Mouse (Mus musculus): Measurements from ENCODE around the gene Fam126b. TPM values are rescaled to one million over a fixed set of nuclear protein-coding genes. Genes with fewer than 3 reads are reported as not detected.
"Not testable (repeated sequence)": the region's sequence is repeated elsewhere in the genome, so short reads cannot be mapped to it uniquely, and the experiment has no call there.

Fam126b gene
- polyA plus RNA-seq, 1 experiment from 2014 or later = 15.7 TPM

DNA sequence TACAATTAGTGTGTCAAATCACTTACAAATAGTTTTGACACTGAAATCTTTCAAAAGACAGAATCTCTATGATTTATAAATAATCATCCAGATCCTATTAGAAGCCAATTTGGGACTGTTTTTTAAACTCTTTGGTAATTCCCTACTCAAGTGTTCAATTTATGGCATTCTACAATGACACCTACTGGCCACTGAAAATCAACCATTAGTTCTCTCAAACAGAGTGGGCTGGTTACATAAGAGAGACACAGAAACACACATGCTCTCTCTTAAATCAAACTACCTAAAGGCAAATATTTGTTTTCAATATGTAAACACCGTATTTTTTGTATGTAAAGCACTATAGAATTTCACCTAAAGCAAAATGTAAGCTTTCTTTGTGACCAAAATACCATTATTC, 1.9 kb downstream of the Fam126b start:
- H3K4me1 ChIP-seq (replicated peaks; ENCODE audit: control insufficient read depth, insufficient read depth, low read length) = peaks cover 14% of the 10 kb centered on the region
- no peak overlapping the region for H3K27ac ChIP-seq
- ATAC-seq (ENCODE audit: low FRiP score) (no peak), DNase-seq (ENCODE audit: low spot score) (peak; percentile 42)
- no peak overlapping the region for H3K4me2 ChIP-seq (replicated peaks)
- no peaks in the 10 kb centered on the region for H3K9me3 ChIP-seq (ENCODE audit: control insufficient read depth, low read length)
- no peaks in the 10 kb centered on the region for H3K36me3 ChIP-seq (replicated peaks; ENCODE audit: control insufficient read depth, insufficient read depth)
- no peak overlapping the region for H3K9ac ChIP-seq
- WGBS = 85% methylated on average over 1 of the region's 1 CpGs
- H3K27me3 ChIP-seq (ENCODE audit: control insufficient read depth, insufficient read depth, low read length) = no peaks in the 10 kb centered on the region
- H3K4me3 ChIP-seq (replicated peaks; ENCODE audit: low read length) = no peak overlapping the region

- Histone ChIP-seq H3K27ac (no peak overlapping the region), H3K36me3 (replicated peaks; ENCODE audit: control insufficient read depth, insufficient read depth) (no peaks in the 10 kb centered on the region), H3K9me3 (ENCODE audit: control insufficient read depth, low read length) (no peaks in the 10 kb centered on the region), H3K9ac (no peak overlapping the region), H3K27me3 (ENCODE audit: control insufficient read depth, insufficient read depth, low read length) (no peaks in the 10 kb centered on the region), H3K4me2 (replicated peaks) (no peak overlapping the region), H3K4me3 (replicated peaks; ENCODE audit: low read length) (no peak overlapping the region), H3K4me1 (replicated peaks; ENCODE audit: control insufficient read depth, insufficient read depth, low read length) (peaks cover 14% of the 10 kb centered on the region)
- no peak for DNase-seq (ENCODE audit: low spot score)
- 77% methylated on average over 1 of the region's 1 CpGs for WGBS
- ATAC-seq (ENCODE audit: low FRiP score) = no peak
Measured at GRCm38 (mm10) chr1:58582611-58583010, 3.5 kb downstream of the Fam126b start.

DNA sequence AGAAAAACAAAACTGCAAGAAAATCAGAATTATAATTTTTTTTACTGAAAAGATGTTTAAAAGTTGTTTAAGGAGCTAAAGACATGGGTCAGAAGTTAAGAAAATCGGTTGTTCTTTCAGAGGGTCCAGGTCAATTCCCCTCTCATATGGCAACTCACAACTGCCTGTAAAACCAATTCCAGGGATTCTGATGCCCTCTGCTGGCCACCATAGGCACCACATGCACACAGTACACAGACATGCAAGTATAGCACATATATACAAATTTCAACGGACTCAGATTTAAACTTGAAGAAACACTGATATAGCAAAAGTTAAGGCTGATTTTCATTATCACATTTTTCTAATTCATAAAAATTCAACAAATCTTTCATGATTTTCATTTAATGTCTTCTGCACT, 6.9 kb downstream of the Fam126b start:
- no peak overlapping the region for H3K27ac ChIP-seq
- H3K27me3 ChIP-seq (ENCODE audit: control insufficient read depth, insufficient read depth, low read length) = no peaks in the 10 kb centered on the region
- no peak overlapping the region for H3K9ac ChIP-seq
- H3K4me3 ChIP-seq (replicated peaks; ENCODE audit: low read length) = no peak overlapping the region
- no peaks in the 10 kb centered on the region for H3K4me1 ChIP-seq (replicated peaks; ENCODE audit: control insufficient read depth, insufficient read depth, low read length)
- no peaks in the 10 kb centered on the region for H3K9me3 ChIP-seq (ENCODE audit: control insufficient read depth, low read length)
- no peaks in the 10 kb centered on the region for H3K36me3 ChIP-seq (replicated peaks; ENCODE audit: control insufficient read depth, insufficient read depth)
- H3K4me2 ChIP-seq (replicated peaks) = no peak overlapping the region
- ATAC-seq (ENCODE audit: low FRiP score) = no peak
- 90% methylated on average over 2 of the region's 2 CpGs for WGBS
- no peak for DNase-seq (ENCODE audit: low spot score)

- Histone ChIP-seq H3K36me3 (replicated peaks; ENCODE audit: control insufficient read depth, insufficient read depth) (no peaks in the 10 kb centered on the region), H3K4me1 (replicated peaks; ENCODE audit: control insufficient read depth, insufficient read depth, low read length) (no peaks in the 10 kb centered on the region), H3K9ac (no peak overlapping the region), H3K4me2 (replicated peaks) (no peak overlapping the region), H3K4me3 (replicated peaks; ENCODE audit: low read length) (no peak overlapping the region), H3K27me3 (ENCODE audit: control insufficient read depth, insufficient read depth, low read length) (no peaks in the 10 kb centered on the region), H3K9me3 (ENCODE audit: control insufficient read depth, low read length) (no peaks in the 10 kb centered on the region), H3K27ac (no peak overlapping the region)
- WGBS = 43% methylated on average over 4 of the region's 4 CpGs
- ATAC-seq (ENCODE audit: low FRiP score) = no peak
- DNase-seq (ENCODE audit: low spot score) = no peak
Measured at GRCm38 (mm10) chr1:58570437-58570836, 15.7 kb downstream of the Fam126b start.

- no peak overlapping the region for H3K27ac ChIP-seq
- ATAC-seq (ENCODE audit: low FRiP score) (no peak), DNase-seq (ENCODE audit: low spot score) (no peak)
- no peak overlapping the region for H3K9ac ChIP-seq
- no peaks in the 10 kb centered on the region for H3K4me1 ChIP-seq (replicated peaks; ENCODE audit: control insufficient read depth, insufficient read depth, low read length)
- no peaks in the 10 kb centered on the region for H3K36me3 ChIP-seq (replicated peaks; ENCODE audit: control insufficient read depth, insufficient read depth)
- H3K9me3 ChIP-seq (ENCODE audit: control insufficient read depth, low read length) = no peaks in the 10 kb centered on the region
- H3K4me3 ChIP-seq (replicated peaks; ENCODE audit: low read length) = no peak overlapping the region
- H3K4me2 ChIP-seq (replicated peaks) = no peak overlapping the region
- H3K27me3 ChIP-seq (ENCODE audit: control insufficient read depth, insufficient read depth, low read length) = no peaks in the 10 kb centered on the region
Measured at GRCm38 (mm10) chr1:58568456-58569130, 17.5 kb downstream of the Fam126b start.

- ATAC-seq (ENCODE audit: low FRiP score) = no peak
- Histone ChIP-seq H3K27ac (no peak overlapping the region), H3K9ac (no peak overlapping the region), H3K36me3 (replicated peaks; ENCODE audit: control insufficient read depth, insufficient read depth) (no peaks in the 10 kb centered on the region; the same call in 1 of the 2 replicates), H3K27me3 (ENCODE audit: control insufficient read depth, insufficient read depth, low read length) (no peaks in the 10 kb centered on the region), H3K9me3 (ENCODE audit: control insufficient read depth, low read length) (no peaks in the 10 kb centered on the region), H3K4me1 (replicated peaks; ENCODE audit: control insufficient read depth, insufficient read depth, low read length) (no peaks in the 10 kb centered on the region), H3K4me3 (replicated peaks; ENCODE audit: low read length) (no peak overlapping the region), H3K4me2 (replicated peaks) (no peak overlapping the region)
- DNase-seq (ENCODE audit: low spot score) = no peak
Measured at GRCm38 (mm10) chr1:58566621-58567020, 19.5 kb downstream of the Fam126b start.

GRCm38 (mm10) chr1:58564981-58565380, 21.1 kb downstream of the Fam126b start:
- H3K4me1 ChIP-seq (replicated peaks; ENCODE audit: control insufficient read depth, insufficient read depth, low read length) = no peaks in the 10 kb centered on the region
- WGBS = 93% methylated on average over 5 of the region's 5 CpGs
- peaks cover 3% of the 10 kb centered on the region for H3K36me3 ChIP-seq (replicated peaks; ENCODE audit: control insufficient read depth, insufficient read depth)
- no peak overlapping the region for H3K4me2 ChIP-seq (replicated peaks)
- no peak overlapping the region for H3K27ac ChIP-seq
- DNase-seq (ENCODE audit: low spot score) (no peak), ATAC-seq (ENCODE audit: low FRiP score) (no peak)
- H3K27me3 ChIP-seq (ENCODE audit: control insufficient read depth, insufficient read depth, low read length) = no peaks in the 10 kb centered on the region
- no peaks in the 10 kb centered on the region for H3K9me3 ChIP-seq (ENCODE audit: control insufficient read depth, low read length)
- H3K4me3 ChIP-seq (replicated peaks; ENCODE audit: low read length) = no peak overlapping the region
- no peak overlapping the region for H3K9ac ChIP-seq

DNA sequence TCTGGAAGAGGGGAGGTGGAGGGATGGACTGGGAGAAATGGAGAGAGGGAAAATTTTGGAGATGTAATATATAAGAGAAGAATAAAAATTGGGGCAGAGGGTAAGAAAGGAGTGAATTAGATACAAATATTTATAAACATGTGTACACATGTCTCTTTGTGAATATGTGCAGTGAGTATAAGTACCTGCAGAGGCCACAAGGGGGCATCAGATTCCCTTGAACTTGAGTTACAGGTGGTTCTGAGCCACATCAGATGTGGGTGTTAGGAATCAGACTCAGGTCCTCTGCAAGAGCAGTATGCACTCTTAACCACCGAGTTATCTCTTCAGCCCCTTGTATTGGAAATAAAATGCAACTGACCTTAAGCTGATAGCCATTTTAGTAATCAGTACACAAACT, 23.7 kb downstream of the Fam126b start:
- no peak overlapping the region for H3K4me3 ChIP-seq (replicated peaks; ENCODE audit: low read length)
- no peak for DNase-seq (ENCODE audit: low spot score)
- no peaks in the 10 kb centered on the region for H3K27me3 ChIP-seq (ENCODE audit: control insufficient read depth, insufficient read depth, low read length)
- no peaks in the 10 kb centered on the region for H3K9me3 ChIP-seq (ENCODE audit: control insufficient read depth, low read length)
- no peak overlapping the region for H3K27ac ChIP-seq
- H3K9ac ChIP-seq = no peak overlapping the region
- peaks cover 10% of the 10 kb centered on the region for H3K36me3 ChIP-seq (replicated peaks; ENCODE audit: control insufficient read depth, insufficient read depth)
- no peak for ATAC-seq (ENCODE audit: low FRiP score)
- H3K4me2 ChIP-seq (replicated peaks) = no peak overlapping the region
- no peaks in the 10 kb centered on the region for H3K4me1 ChIP-seq (replicated peaks; ENCODE audit: control insufficient read depth, insufficient read depth, low read length)
- WGBS = 93% methylated on average over 1 of the region's 1 CpGs

DNA sequence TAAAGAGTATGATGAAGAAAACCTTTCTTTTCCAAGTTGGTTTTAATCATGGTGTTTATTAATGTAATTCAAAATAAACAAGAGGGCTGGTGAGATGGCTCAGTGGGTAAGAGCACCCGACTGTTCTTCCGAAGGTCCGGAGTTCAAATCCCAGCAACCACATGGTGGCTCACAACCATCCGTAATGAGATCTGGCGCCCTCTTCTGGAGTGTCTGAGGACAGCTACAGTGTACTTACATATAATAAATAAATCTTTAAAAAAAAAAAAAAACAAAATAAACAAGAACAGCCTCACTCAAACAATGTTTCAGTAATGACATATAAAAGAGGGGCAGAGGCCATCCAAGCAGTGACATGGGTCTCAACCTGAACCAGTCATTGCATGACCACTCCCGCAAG, 25.8 kb downstream of the Fam126b start:
- H3K36me3 ChIP-seq (replicated peaks; ENCODE audit: control insufficient read depth, insufficient read depth) = peaks cover 19% of the 10 kb centered on the region
- not testable (repeated sequence) for H3K9me3 ChIP-seq (ENCODE audit: control insufficient read depth, low read length); H3K9ac ChIP-seq; H3K27ac ChIP-seq; H3K4me3 ChIP-seq (replicated peaks; ENCODE audit: low read length); H3K4me2 ChIP-seq (replicated peaks); ATAC-seq (ENCODE audit: low FRiP score); H3K4me1 ChIP-seq (replicated peaks; ENCODE audit: control insufficient read depth, insufficient read depth, low read length); H3K27me3 ChIP-seq (ENCODE audit: control insufficient read depth, insufficient read depth, low read length); DNase-seq (ENCODE audit: low spot score)
- 95% methylated on average over 4 of the region's 6 CpGs for WGBS

DNA sequence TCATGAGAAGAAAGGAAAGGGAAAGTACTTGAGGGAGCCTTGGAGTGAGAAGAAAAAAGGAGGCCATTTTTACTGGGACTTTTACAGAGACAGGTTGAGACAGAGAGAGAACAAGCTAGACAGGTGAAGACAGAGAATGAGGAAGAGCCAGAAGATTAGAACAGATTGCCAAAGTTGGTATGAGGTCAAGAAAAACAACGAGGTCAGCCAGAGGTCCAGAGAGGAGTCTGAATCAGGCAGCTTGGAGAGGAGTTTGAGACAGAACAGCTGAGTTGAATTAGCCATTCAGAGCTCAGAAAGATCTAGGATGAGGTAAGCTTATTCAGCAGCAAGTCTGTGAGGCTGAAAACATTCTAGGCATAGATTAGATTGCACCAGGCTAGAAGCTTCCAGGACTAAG, 44.7 kb downstream of the Fam126b start:
- Histone ChIP-seq H3K36me3 (replicated peaks; ENCODE audit: control insufficient read depth, insufficient read depth) (peaks cover 87% of the 10 kb centered on the region), H3K4me1 (replicated peaks; ENCODE audit: control insufficient read depth, insufficient read depth, low read length) (no peaks in the 10 kb centered on the region), H3K27me3 (ENCODE audit: control insufficient read depth, insufficient read depth, low read length) (no peaks in the 10 kb centered on the region), H3K4me2 (replicated peaks) (no peak overlapping the region), H3K9me3 (ENCODE audit: control insufficient read depth, low read length) (no peaks in the 10 kb centered on the region), H3K4me3 (replicated peaks; ENCODE audit: low read length) (no peak overlapping the region), H3K9ac (no peak overlapping the region), H3K27ac (no peak overlapping the region)
- no peak for DNase-seq (ENCODE audit: low spot score)
- no peak for ATAC-seq (ENCODE audit: low FRiP score)
- 90% methylated on average over 1 of the region's 1 CpGs for WGBS

Data from hindbrain, embryonic 14.5 days (tissue).